Mouse (Mus musculus): ENCODE results near the gene Zc3h14. TPM values are rescaled to one million over a fixed set of nuclear protein-coding genes. Genes with fewer than 3 reads are reported as not detected.

Gene Zc3h14
- polyA plus RNA-seq, 1 experiment = 35.9 TPM

GRCm38 (mm10) chr12:98795731-98796318, 49.1 kb downstream of the Zc3h14 start:
- Histone ChIP-seq H3K4me3 (no peak overlapping the region), H3K36me3 (ENCODE audit: control insufficient read depth, insufficient read depth) (peaks cover 24% of the 10 kb centered on the region), H3ac (ENCODE audit: control insufficient read depth, insufficient read length) (no peak overlapping the region), H3K27me3 (ENCODE audit: control insufficient read depth, insufficient read depth, insufficient read length) (no peaks in the 10 kb centered on the region), H3K4me2 (ENCODE audit: low read depth) (no peak overlapping the region), H3K79me2 (ENCODE audit: control insufficient read depth, insufficient read depth) (no peaks in the 10 kb centered on the region)
- TF ChIP-seq CEBPB (IDR thresholded peaks at IDR 0.05; ENCODE audit: insufficient read depth, poor library complexity, severe bottlenecking) = no peak
- no peak for TF ChIP-seq MAX (IDR thresholded peaks at IDR 0.05; ENCODE audit: low read depth)
- TF ChIP-seq POLR2AphosphoS2 (IDR thresholded peaks at IDR 0.05; ENCODE audit: insufficient read length, low read depth) = no peak
- TF ChIP-seq TCF3 (IDR thresholded peaks at IDR 0.05; ENCODE audit: insufficient read length, low read depth) = no peak
- no peak for TF ChIP-seq POLR2A (IDR thresholded peaks at IDR 0.05; ENCODE audit: insufficient read length, low read depth)
- TF ChIP-seq REST (IDR thresholded peaks at IDR 0.05; ENCODE audit: insufficient read depth, insufficient read length) = no peak
- TF ChIP-seq SRF (IDR thresholded peaks at IDR 0.05; ENCODE audit: control insufficient read depth, insufficient read length, low read depth) = no peak
- TF ChIP-seq USF1 (IDR thresholded peaks at IDR 0.05; ENCODE audit: low read depth) = no peak
- no peak for TF ChIP-seq TCF12 (IDR thresholded peaks at IDR 0.05; ENCODE audit: insufficient read depth, poor library complexity, severe bottlenecking)
- no peak for TF ChIP-seq MYOD1 (IDR thresholded peaks at IDR 0.05; ENCODE audit: control insufficient read depth in 1 of 3, insufficient read length in 2 of 3, low read depth in 2 of 3)
- no peak for TF ChIP-seq MYOG (IDR thresholded peaks at IDR 0.05; ENCODE audit: control insufficient read depth in 1 of 3, insufficient read depth in 1 of 3, insufficient read length in 2 of 3, low read depth in 2 of 3)
- TF ChIP-seq E2F4 (IDR thresholded peaks at IDR 0.05; ENCODE audit: insufficient read depth) = no peak

- H3K79me2 ChIP-seq (ENCODE audit: control insufficient read depth, insufficient read depth) = no peaks in the 10 kb centered on the region
- TF ChIP-seq POLR2AphosphoS2 (IDR thresholded peaks at IDR 0.05; ENCODE audit: insufficient read length, low read depth) (no peak), CEBPB (IDR thresholded peaks at IDR 0.05; ENCODE audit: insufficient read depth, poor library complexity, severe bottlenecking) (no peak), TCF12 (IDR thresholded peaks at IDR 0.05; ENCODE audit: insufficient read depth, poor library complexity, severe bottlenecking) (no peak), SRF (IDR thresholded peaks at IDR 0.05; ENCODE audit: control insufficient read depth, insufficient read length, low read depth) (no peak), TCF3 (IDR thresholded peaks at IDR 0.05; ENCODE audit: insufficient read length, low read depth) (no peak), MYOD1 (IDR thresholded peaks at IDR 0.05; ENCODE audit: control insufficient read depth in 1 of 3, insufficient read length in 2 of 3, low read depth in 2 of 3) (no peak), POLR2A (IDR thresholded peaks at IDR 0.05; ENCODE audit: insufficient read length, low read depth) (no peak), REST (IDR thresholded peaks at IDR 0.05; ENCODE audit: insufficient read depth, insufficient read length) (no peak), USF1 (IDR thresholded peaks at IDR 0.05; ENCODE audit: low read depth) (no peak), MAX (IDR thresholded peaks at IDR 0.05; ENCODE audit: low read depth) (no peak), E2F4 (IDR thresholded peaks at IDR 0.05; ENCODE audit: insufficient read depth) (no peak), MYOG (IDR thresholded peaks at IDR 0.05; ENCODE audit: control insufficient read depth in 1 of 3, insufficient read depth in 1 of 3, insufficient read length in 2 of 3, low read depth in 2 of 3) (no peak)
- peaks cover 9% of the 10 kb centered on the region for H3K36me3 ChIP-seq (ENCODE audit: control insufficient read depth, insufficient read depth)
- no peak overlapping the region for H3K4me2 ChIP-seq (ENCODE audit: low read depth)
- no peaks in the 10 kb centered on the region for H3K27me3 ChIP-seq (ENCODE audit: control insufficient read depth, insufficient read depth, insufficient read length)
- no peak overlapping the region for H3ac ChIP-seq (ENCODE audit: control insufficient read depth, insufficient read length)
- no peak overlapping the region for H3K4me3 ChIP-seq
These were observed 53.6 kb downstream of the Zc3h14 start for GRCm38 (mm10) chr12:98800334-98800733.

GRCm38 (mm10) chr12:98802245-98802644, 55.5 kb downstream of the Zc3h14 start:
- TF ChIP-seq TCF12 (IDR thresholded peaks at IDR 0.05; ENCODE audit: insufficient read depth, poor library complexity, severe bottlenecking) (no peak), MAX (IDR thresholded peaks at IDR 0.05; ENCODE audit: low read depth) (no peak), MYOD1 (IDR thresholded peaks at IDR 0.05; ENCODE audit: control insufficient read depth in 1 of 3, insufficient read length in 2 of 3, low read depth in 2 of 3) (no peak), E2F4 (IDR thresholded peaks at IDR 0.05; ENCODE audit: insufficient read depth) (no peak), SRF (IDR thresholded peaks at IDR 0.05; ENCODE audit: control insufficient read depth, insufficient read length, low read depth) (no peak), TCF3 (IDR thresholded peaks at IDR 0.05; ENCODE audit: insufficient read length, low read depth) (no peak), MYOG (IDR thresholded peaks at IDR 0.05; ENCODE audit: control insufficient read depth in 1 of 3, insufficient read depth in 1 of 3, insufficient read length in 2 of 3, low read depth in 2 of 3) (no peak), CEBPB (IDR thresholded peaks at IDR 0.05; ENCODE audit: insufficient read depth, poor library complexity, severe bottlenecking) (no peak), POLR2A (IDR thresholded peaks at IDR 0.05; ENCODE audit: insufficient read length, low read depth) (no peak), REST (IDR thresholded peaks at IDR 0.05; ENCODE audit: insufficient read depth, insufficient read length) (no peak), POLR2AphosphoS2 (IDR thresholded peaks at IDR 0.05; ENCODE audit: insufficient read length, low read depth) (no peak), USF1 (IDR thresholded peaks at IDR 0.05; ENCODE audit: low read depth) (no peak)
- peaks cover 9% of the 10 kb centered on the region for H3K36me3 ChIP-seq (ENCODE audit: control insufficient read depth, insufficient read depth)
- H3ac ChIP-seq (ENCODE audit: control insufficient read depth, insufficient read length) = no peak overlapping the region
- no peak overlapping the region for H3K4me2 ChIP-seq (ENCODE audit: low read depth)
- H3K4me3 ChIP-seq = no peak overlapping the region
- H3K27me3 ChIP-seq (ENCODE audit: control insufficient read depth, insufficient read depth, insufficient read length) = no peaks in the 10 kb centered on the region
- no peaks in the 10 kb centered on the region for H3K79me2 ChIP-seq (ENCODE audit: control insufficient read depth, insufficient read depth)

GRCm38 (mm10) chr12:98804078-98804748, 57.4 kb downstream of the Zc3h14 start:
- no peak overlapping the region for H3K4me2 ChIP-seq (ENCODE audit: low read depth)
- no peaks in the 10 kb centered on the region for H3K36me3 ChIP-seq (ENCODE audit: control insufficient read depth, insufficient read depth)
- H3K4me3 ChIP-seq = no peak overlapping the region
- no peak for TF ChIP-seq MYOG (IDR thresholded peaks at IDR 0.05; ENCODE audit: control insufficient read depth in 1 of 3, insufficient read depth in 1 of 3, insufficient read length in 2 of 3, low read depth in 2 of 3)
- no peak for TF ChIP-seq POLR2A (IDR thresholded peaks at IDR 0.05; ENCODE audit: insufficient read length, low read depth)
- TF ChIP-seq POLR2AphosphoS2 (IDR thresholded peaks at IDR 0.05; ENCODE audit: insufficient read length, low read depth) = no peak
- no peak for TF ChIP-seq TCF12 (IDR thresholded peaks at IDR 0.05; ENCODE audit: insufficient read depth, poor library complexity, severe bottlenecking)
- TF ChIP-seq MYOD1 (IDR thresholded peaks at IDR 0.05; ENCODE audit: control insufficient read depth in 1 of 3, insufficient read length in 2 of 3, low read depth in 2 of 3) = no peak
- TF ChIP-seq MAX (IDR thresholded peaks at IDR 0.05; ENCODE audit: low read depth) = no peak
- no peak for TF ChIP-seq E2F4 (IDR thresholded peaks at IDR 0.05; ENCODE audit: insufficient read depth)
- no peak for TF ChIP-seq SRF (IDR thresholded peaks at IDR 0.05; ENCODE audit: control insufficient read depth, insufficient read length, low read depth)
- no peak for TF ChIP-seq REST (IDR thresholded peaks at IDR 0.05; ENCODE audit: insufficient read depth, insufficient read length)
- TF ChIP-seq CEBPB (IDR thresholded peaks at IDR 0.05; ENCODE audit: insufficient read depth, poor library complexity, severe bottlenecking) = no peak
- no peak for TF ChIP-seq USF1 (IDR thresholded peaks at IDR 0.05; ENCODE audit: low read depth)
- TF ChIP-seq TCF3 (IDR thresholded peaks at IDR 0.05; ENCODE audit: insufficient read length, low read depth) = no peak
- H3ac ChIP-seq (ENCODE audit: control insufficient read depth, insufficient read length) = no peak overlapping the region
- no peaks in the 10 kb centered on the region for H3K79me2 ChIP-seq (ENCODE audit: control insufficient read depth, insufficient read depth)
- no peaks in the 10 kb centered on the region for H3K27me3 ChIP-seq (ENCODE audit: control insufficient read depth, insufficient read depth, insufficient read length)

All from myocyte (in vitro differentiated cells).